Mouse (Mus musculus) adrenal gland, postnatal 36 days (tissue): ENCODE measurements around the gene Klrc2. TPM values are rescaled to one million over a fixed set of nuclear protein-coding genes. Genes with fewer than 3 reads are reported as not detected.
"Not testable (repeated sequence)": the region's sequence is repeated elsewhere in the genome, so short reads cannot be mapped to it uniquely, and the experiment has no call there.

Experiments
- DNase-seq, 2 experiments: peaks; one replicate each; pipeline ENCODE4 v3.0.0; 2021; ENCODE audit warnings: mixed read lengths in 1 of 2
- long read RNA-seq, 2 experiments: library from polyadenylated mRNA; stranded (forward); transcript quantifications; one replicate each; pipeline ENCODE4 v2.0.0; 2021; ENCODE audit warnings: borderline sequencing depth in 2 of 2
- microRNA-seq: library from miRNA; unstranded; fragments of <30 nt; microRNA quantifications from one replicate; pipeline ENCODE4 v1.2.0, GENCODE M21; 2021
- total RNA-seq, 2 experiments: library from RNA; stranded (reverse); gene quantifications; 2 replicates each; pipeline ENCODE4 v1.2.3; 2021

The Klrc2 gene
- not detected for total RNA-seq
- long read RNA-seq, experiment 1 = 0 reads
- long read RNA-seq, experiment 2 = 0 reads

DNA sequence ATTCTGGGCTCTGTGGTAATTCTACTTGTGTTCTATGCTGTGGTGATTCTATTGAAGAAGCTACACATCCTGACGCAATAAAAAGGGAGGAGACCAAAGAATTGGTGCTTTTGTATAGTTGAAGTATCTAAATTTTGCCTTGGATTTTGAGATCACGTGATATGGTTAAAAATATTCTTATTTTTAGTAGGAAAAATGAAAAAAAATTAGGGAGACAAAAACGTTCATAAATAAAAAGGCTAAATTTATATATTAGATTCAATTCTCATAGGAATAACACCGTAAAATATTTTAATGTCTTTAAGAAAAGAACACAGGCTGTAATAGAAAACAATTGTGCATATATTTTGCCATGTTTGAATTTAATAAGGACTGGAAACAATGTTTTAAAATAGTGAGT, at the start of gene Klrc2:
TSS of gene Klrc2 (minus strand) at position 101 of the 400 bp plus-strand sequence.
- DNase-seq = not testable (repeated sequence)

GRCm38 (mm10) chr6:129691436-129691835, 30.9 kb upstream of the Klrc2 start:
- DNase-seq = peak; percentile 46 to 54

DNA sequence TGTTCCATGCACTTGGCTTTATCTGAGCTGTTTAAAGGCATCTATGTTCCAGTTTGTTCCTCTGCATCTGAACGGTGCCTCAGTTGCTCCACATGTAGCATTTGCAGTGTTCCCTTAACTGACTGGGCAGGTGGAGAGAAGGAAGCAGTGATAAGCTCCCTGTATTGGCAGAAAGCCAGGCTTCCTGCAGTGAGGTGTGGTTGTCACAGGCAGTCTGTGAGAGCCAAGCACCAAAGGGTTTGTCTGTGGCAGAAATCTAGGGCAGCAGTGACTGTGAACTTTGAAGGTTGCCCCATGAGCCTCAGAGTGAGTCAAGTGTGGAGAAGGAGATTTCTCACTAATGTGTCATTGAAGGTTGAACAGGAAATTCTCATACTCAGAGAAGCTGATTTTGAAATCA, 19.9 kb upstream of the Klrc2 start:
- DNase-seq = peak; percentile 38 to 41

GRCm38 (mm10) chr6:129678873-129679272, 18.4 kb upstream of the Klrc2 start, which contains the start of gene Klrc1:
Gene Klrc1, minus strand, starts transcription at chr6:129678973.
- no peak for DNase-seq

DNA sequence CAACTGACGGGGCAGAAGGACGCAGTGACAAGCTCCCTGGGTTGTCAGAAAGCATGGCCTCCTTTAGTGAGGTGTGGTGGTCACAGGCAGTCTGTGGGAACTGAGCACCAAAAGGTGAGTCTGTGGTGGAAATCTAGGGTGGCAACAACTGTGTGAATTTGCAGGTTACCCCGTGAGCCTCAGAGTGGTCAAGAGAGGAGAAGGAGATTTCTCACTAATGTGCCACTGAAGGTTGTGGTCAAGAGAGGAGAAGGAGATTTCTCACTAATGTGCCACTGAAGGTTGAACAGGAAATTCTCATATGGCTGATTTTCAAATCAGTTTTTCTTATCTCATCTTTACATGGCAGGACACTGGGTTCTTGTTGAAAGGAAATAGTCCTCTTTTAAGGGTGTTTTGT, 812 bp upstream of the Klrc2 start:
- not testable (repeated sequence) for DNase-seq

- DNase-seq = not testable (repeated sequence)
These were observed 16.4 kb downstream of the Klrc2 start for GRCm38 (mm10) chr6:129644054-129644453.

DNA sequence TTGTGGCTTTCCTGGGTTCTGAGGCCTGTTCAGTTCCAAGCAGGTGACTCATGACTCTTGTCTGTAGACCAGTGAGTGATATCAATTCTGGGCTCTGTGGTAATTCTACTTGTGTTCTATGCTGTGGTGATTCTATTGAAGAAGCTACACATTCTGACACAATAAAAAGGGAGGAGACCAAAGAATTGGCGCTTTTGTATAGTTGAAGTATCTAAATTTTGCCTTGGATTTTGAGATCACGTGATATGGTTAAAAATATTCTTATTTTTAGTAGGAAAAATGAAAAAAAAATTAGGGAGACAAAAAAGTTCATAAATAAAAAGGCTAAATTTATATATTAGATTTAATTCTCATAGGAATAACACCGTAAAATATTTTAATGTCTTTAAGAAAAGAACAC, 17.3 kb downstream of the Klrc2 start, which contains the start of gene Klrc3:
TSS of gene Klrc3 (minus strand) at position 101 of the 400 bp plus-strand sequence.
- DNase-seq = not testable (repeated sequence)

GRCm38 (mm10) chr6:129631046-129631445, 29.4 kb downstream of the Klrc2 start:
- not testable (repeated sequence) for DNase-seq

DNA sequence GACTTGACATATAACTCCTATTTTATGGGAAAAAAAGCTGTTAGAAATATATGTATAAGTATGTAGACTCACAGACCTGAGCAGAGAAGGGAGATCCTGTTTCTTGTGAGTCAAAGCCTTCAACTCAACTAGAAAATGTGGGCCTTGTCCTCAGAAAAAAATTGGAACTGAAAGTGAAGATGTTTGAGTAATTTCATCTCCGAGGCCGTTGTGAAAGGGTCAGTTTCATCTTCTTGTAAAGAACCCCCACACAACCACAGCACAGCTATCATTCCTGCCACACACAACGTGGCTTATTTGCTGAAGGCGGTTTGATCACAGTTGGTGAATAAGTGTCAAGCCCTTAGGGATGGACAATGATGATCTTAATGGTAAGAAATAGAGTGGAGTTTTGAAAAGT, 36.8 kb downstream of the Klrc2 start, which contains the start of gene Klrk1:
TSS of gene Klrk1 (minus strand) at position 130 of the 400 bp plus-strand sequence.
- DNase-seq = no peak

GRCm38 (mm10) chr6:129608372-129608771, 52.1 kb downstream of the Klrc2 start:
- no peak for DNase-seq

Small RNA genes within 50 kb of the gene (microRNA-seq; reads per million reads assigned to microRNA genes)
- gene Mir680-1 = not detected

Other genes with a start within 250 kb of the Klrc2 start
- 1 to 10 TPM; 3.4 to 9.7 TPM for gene Clec1a, start 208.7 kb downstream of the Klrc2 start, total RNA-seq
- gene Olr1, start 153.5 kb downstream of the Klrc2 start, total RNA-seq = under 1 TPM in 1 of 2 experiments, not detected in 1; 0.40 TPM
- gene Tmem52b, start 148.1 kb downstream of the Klrc2 start, total RNA-seq = not detected
- gene Gabarapl1, start 127.5 kb downstream of the Klrc2 start, total RNA-seq = 100 to 1,000 TPM; 237 to 286 TPM
- under 1 TPM in 1 of 2 experiments, not detected in 1; 0.30 TPM for gene Klre1, start 82.8 kb downstream of the Klrc2 start, total RNA-seq
- gene Klrd1, start 68.9 kb downstream of the Klrc2 start, total RNA-seq = not detected
- under 1 TPM; 0.10 to 0.72 TPM for gene Klrk1, start 36.8 kb downstream of the Klrc2 start, total RNA-seq
- gene Klrc3, start 17.4 kb downstream of the Klrc2 start, total RNA-seq = not detected
- not detected for gene Klrc1, start 18.3 kb upstream of the Klrc2 start, total RNA-seq
- gene Klri1, start 56.4 kb upstream of the Klrc2 start, total RNA-seq = not detected
- not detected for gene Klri2, start 79.8 kb upstream of the Klrc2 start, total RNA-seq
- gene Gm156, start 123.6 kb upstream of the Klrc2 start, total RNA-seq = not detected
- gene Gm17631, start 202.0 kb upstream of the Klrc2 start, total RNA-seq = not detected
- gene Klra17, start 216.0 kb upstream of the Klrc2 start, total RNA-seq = not detected